Mouse (Mus musculus) induced T-regulatory cell, adult 2 months (primary cell): Measurements from ENCODE around the gene Tmem126b.

Experiments
- DNase-seq: peaks from one replicate; pipeline ENCODE4 v3.0.0-alpha.2; 2012; ENCODE audit warnings: low read depth

Tmem126b gene

DNA sequence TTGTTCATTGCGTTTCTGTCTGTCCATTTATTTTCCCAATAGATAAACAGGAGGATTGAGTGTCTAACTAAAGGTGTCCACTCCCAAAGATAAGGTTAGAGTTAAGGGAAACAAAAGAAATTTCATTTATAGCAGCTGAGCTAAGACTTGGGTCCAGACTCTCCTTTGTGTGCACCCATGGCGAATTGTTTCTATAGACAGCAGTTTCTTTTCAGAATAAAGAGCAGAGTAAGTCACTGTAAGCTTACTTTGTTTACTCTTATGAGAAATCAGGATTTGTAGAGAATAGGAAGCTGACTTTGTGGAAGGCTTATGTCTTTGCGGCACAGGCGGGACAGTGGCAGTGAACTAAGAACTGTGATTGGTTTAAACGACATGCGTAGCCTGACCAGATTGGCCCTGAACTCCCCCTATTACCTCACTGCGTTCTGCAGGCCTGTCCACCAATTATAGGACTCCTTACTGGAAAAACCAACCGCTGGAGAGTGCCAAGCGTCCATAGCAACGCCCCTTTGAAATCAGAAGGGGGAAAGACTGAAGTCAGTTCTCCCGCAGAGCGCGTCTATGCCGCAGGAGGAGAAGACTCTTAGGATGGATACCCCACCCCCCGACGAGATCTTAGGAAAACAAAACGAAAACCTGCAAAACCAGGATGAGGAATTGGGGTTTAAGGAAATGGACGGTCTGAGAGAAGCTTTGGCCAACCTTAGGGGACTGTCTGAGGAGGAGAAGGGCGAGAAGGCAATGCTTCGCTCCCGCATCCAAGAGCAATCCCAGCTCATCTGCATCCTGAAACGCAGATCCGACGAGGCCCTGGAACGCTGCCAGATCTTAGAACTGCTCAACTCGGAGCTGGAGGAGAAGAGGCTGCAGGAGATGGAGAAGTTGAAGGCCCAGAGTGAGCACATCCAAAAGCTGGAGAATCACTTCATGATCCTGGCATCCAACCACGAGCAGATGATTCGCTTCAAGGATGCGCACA, 49.5 kb downstream of the Tmem126b start, which contains the start of gene Ccdc89:
Gene Ccdc89, plus strand, starts transcription at position 558 of the 982 bp plus-strand sequence.
- DNase-seq, result peak; percentile 68
